Mouse (Mus musculus): ENCODE data around the gene Art3. TPM values are rescaled to one million over a fixed set of nuclear protein-coding genes. Genes with fewer than 3 reads are reported as not detected.

The Art3 gene
- polyA plus RNA-seq, 1 experiment from 2014 or later, result 3.5 TPM

DNA sequence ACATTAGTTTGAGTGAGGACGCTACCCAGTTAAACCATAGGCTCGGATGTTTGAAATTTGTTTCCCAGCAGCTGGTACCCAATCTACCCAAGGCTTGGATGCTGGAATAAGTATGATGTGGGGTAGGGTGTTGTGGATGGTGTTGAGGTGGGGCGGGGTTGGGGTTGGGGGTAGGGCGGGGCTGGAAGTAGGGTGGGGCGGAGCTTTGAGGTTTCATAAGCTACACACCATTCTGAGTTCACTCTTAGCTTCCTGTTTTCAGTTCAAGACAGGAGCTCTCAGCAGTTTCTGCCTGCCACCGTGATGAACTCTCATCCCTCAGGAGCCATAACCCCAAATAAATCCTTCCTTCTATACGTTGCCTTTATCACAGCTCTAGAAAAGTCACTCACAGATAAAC lies 13.5 kb upstream of the Art3 start:
- Histone ChIP-seq H3K9me3 (no peaks in the 10 kb centered on the region), H3K27me3 (no peaks in the 10 kb centered on the region), H3K4me2 (replicated peaks) (no peak overlapping the region), H3K4me1 (no peaks in the 10 kb centered on the region), H3K27ac (replicated peaks) (no peak overlapping the region), H3K4me3 (no peak overlapping the region), H3K36me3 (no peaks in the 10 kb centered on the region), H3K9ac (replicated peaks) (no peak overlapping the region)
- WGBS, result 90% methylated on average over 7 of the region's 7 CpGs
- no peak for ATAC-seq (replicated peaks)

DNA sequence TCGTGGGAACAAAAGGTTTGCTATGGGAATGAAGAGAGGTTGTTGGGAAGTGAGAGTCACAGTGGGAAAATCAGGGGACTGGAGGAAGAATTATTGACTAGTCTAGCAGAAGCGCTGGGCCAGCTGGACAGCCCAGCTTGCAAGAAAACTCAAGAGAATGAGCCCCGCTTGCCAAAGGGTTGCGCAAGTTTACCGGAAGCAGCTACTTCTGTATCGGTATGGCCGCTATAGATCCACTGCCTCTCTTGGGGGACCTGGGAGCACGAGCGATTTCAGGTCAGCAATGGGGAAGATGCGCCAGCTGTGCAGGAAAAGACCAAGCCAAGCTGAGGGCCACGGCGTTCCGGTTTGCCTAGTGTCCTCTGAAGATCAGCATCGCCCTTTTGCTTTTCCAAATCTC lies 13.0 kb upstream of the Art3 start:
- ATAC-seq (replicated peaks), result no peak
- H3K4me3 ChIP-seq, result no peak overlapping the region
- H3K27ac ChIP-seq (replicated peaks), result no peak overlapping the region
- no peak overlapping the region for H3K9ac ChIP-seq (replicated peaks)
- H3K9me3 ChIP-seq, result no peaks in the 10 kb centered on the region
- no peak overlapping the region for H3K4me2 ChIP-seq (replicated peaks)
- H3K4me1 ChIP-seq, result no peaks in the 10 kb centered on the region
- H3K36me3 ChIP-seq, result no peaks in the 10 kb centered on the region
- 91% methylated on average over 14 of the region's 14 CpGs for WGBS
- no peaks in the 10 kb centered on the region for H3K27me3 ChIP-seq

DNA sequence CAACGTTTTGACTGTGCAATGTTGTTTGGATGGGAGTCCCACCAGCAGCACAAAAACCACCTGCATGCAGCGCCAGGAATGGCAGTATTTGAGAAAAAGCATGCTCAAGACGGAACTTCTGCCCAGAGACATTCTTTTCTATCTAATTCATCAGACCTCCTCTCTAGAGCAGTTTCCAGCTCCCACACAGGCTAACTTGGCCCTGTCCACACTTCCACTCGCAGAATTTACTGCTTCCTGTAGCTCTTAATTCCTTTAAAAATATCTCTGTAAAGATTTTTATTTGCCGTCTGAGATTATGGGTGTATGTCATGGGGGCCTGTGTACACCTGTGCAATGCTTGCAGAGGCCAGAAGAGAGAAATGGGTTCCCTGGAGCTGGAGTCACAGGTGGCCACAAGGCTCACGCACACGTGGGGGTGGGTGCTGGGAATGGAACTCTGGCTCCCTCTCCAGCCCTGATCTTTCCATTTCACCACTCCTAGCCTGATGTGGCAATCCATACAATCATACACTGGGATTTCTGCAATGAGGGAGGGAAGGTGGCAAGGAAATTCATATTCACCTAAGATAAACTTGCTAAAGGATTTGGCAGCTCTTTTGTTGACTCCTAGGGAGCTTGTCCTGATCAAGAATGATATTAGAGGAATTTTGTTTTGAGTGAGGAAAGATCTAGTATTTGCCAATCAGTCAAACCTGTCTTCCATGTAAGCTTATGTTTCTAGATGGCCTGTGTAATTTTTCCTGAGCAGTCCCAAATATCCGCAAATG lies 9.8 kb upstream of the Art3 start:
- H3K4me3 ChIP-seq, result no peak overlapping the region
- no peak overlapping the region for H3K27ac ChIP-seq (replicated peaks)
- whole genome bisulfite sequencing, result 79% methylated on average over 8 of the region's 8 CpGs
- H3K9me3 ChIP-seq, result no peaks in the 10 kb centered on the region
- H3K36me3 ChIP-seq, result no peaks in the 10 kb centered on the region
- no peak overlapping the region for H3K4me2 ChIP-seq (replicated peaks)
- ATAC-seq (replicated peaks), result no peak
- H3K27me3 ChIP-seq, result no peaks in the 10 kb centered on the region
- H3K9ac ChIP-seq (replicated peaks), result no peak overlapping the region
- no peaks in the 10 kb centered on the region for H3K4me1 ChIP-seq

DNA sequence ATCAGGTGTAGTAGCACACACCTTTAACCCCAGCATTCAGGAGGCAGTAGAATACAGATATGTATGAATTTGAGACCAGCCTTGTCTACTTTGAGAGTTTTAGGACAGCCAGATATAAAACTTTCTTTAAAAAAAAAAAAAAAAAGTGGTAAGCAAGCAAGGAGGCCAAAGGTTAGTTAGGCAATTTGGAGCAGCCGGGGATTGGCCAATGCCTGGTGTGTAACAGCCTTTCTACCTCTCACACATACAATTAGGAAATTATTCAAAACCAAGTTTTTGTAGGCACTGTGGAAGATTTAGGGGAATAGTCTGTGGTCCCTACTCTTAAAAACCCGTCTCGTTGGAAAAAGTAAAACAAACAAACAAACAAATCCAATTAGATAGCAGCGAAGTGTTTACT lies 9.0 kb upstream of the Art3 start:
- no peak for ATAC-seq (replicated peaks)
- Histone ChIP-seq H3K4me2 (replicated peaks) (no peak overlapping the region), H3K27ac (replicated peaks) (no peak overlapping the region), H3K4me1 (no peaks in the 10 kb centered on the region), H3K36me3 (no peaks in the 10 kb centered on the region), H3K9ac (replicated peaks) (no peak overlapping the region), H3K4me3 (no peak overlapping the region), H3K9me3 (no peaks in the 10 kb centered on the region), H3K27me3 (no peaks in the 10 kb centered on the region)
- 87% methylated on average over 4 of the region's 4 CpGs for WGBS

DNA sequence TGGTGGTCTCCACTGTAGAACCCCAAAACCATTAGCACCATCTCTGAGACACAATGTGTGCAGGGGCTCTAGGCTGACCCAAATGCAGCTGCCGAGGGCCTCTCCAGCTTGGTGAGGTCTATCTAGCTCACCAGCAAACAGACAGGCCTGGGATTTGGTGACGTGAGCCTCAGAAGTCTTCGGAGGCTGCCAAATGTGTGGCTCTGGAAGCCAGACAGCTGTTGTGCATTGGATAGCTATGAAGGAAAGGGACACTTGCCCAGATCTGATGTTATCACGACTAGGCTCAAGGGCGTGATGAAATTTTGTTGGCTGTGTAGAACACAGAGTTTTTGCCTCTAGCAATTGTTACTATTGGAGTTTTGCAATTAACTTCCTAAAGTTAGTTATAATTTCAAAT lies 8.4 kb upstream of the Art3 start:
- Histone ChIP-seq H3K9me3 (no peaks in the 10 kb centered on the region), H3K27ac (replicated peaks) (no peak overlapping the region), H3K4me2 (replicated peaks) (no peak overlapping the region), H3K9ac (replicated peaks) (no peak overlapping the region), H3K27me3 (no peaks in the 10 kb centered on the region), H3K4me1 (no peaks in the 10 kb centered on the region), H3K36me3 (no peaks in the 10 kb centered on the region), H3K4me3 (no peak overlapping the region)
- no peak for ATAC-seq (replicated peaks)
- WGBS, result 85% methylated on average over 5 of the region's 5 CpGs

DNA sequence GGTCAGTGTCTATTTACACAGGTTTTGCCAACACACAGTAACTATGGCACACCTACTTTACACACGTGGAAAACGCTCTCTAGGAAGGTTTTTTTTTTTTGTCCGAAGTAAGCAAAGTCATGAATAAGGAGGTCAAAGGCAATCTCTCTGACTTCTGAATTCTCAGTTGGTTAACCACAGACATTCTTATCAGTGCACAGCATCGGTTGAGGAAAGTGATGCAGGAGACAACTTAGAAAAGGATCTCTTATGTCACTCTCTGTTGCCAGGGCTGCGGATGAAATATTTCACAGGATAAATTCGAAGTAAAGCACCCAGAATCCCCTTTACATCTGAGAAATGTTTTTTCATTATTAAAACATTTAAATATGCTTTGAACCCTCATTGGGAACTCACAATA lies 4.3 kb upstream of the Art3 start:
- Histone ChIP-seq H3K4me2 (replicated peaks) (no peak overlapping the region), H3K4me1 (0 out of 2 replicates have a peak, but pooled peaks cover 5% of the 10 kb centered on the region)

DNA sequence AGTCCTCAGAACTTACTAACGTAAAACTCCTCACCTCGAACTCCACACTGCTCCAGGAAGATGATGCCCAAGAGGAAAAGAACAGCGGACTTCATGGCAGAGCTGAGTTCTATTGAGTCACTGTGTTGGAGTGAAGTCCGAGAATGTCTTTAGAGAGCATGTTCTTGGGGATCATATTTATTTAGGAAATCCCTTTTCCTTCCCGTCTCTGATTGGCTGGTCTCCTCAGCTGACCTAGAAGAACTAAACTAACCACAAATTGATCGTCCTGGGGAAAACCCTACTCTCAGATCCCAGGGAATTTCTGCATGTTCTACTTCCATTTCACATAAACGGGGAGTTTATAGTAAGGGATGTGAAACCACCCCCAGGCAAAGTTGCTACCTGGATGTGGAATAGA lies 3.7 kb upstream of the Art3 start, which contains the start of gene Cxcl9:
Cxcl9 (minus strand) TSS at position 151 of the 400 bp plus-strand sequence.
- no peak for ATAC-seq (replicated peaks)
- H3K4me1 ChIP-seq, result peaks cover 10% of the 10 kb centered on the region; the same call in 1 of the 2 replicates
- 90% methylated on average over 7 of the region's 7 CpGs for WGBS
- H3K4me3 ChIP-seq, result no peak within 1 kb of the TSS
- no peaks in the 10 kb centered on the region for H3K9me3 ChIP-seq
- no peak within 1 kb of the TSS for H3K9ac ChIP-seq (replicated peaks)
- H3K27ac ChIP-seq (replicated peaks), result no peak within 1 kb of the TSS
- H3K27me3 ChIP-seq, result no peaks in the 10 kb centered on the region
- no peaks in the 10 kb centered on the region for H3K36me3 ChIP-seq
- no peak within 1 kb of the TSS for H3K4me2 ChIP-seq (replicated peaks)

More for the DNA sequence above, 4.3 kb upstream of the Art3 start:
- Histone ChIP-seq H3K4me3 (no peak overlapping the region), H3K9me3 (no peaks in the 10 kb centered on the region), H3K27me3 (no peaks in the 10 kb centered on the region), H3K9ac (replicated peaks) (no peak overlapping the region), H3K36me3 (no peaks in the 10 kb centered on the region), H3K27ac (replicated peaks) (no peak overlapping the region)
- ATAC-seq (replicated peaks), result no peak
- WGBS, result 85% methylated on average over 6 of the region's 6 CpGs

DNA sequence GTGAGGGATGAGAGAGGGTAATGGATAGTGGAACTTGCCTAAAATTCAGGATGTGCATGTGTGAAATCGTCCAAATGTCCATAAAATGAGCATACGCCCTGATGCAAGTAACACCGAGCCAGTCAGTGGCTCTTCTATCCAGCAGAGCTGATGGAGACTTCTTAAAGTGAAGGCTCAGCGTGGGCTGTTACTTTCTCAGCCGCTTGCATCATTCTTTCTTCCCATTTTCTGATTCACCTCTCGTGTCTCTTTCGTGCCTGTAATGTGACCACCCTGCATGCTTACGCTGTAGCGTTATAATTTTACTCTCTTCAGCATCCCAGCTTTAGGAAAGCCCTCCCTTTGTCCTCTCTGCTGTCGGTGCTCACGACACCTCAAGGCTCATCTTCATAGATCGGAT lies 505 bp upstream of the Art3 start:
- WGBS, result 92% methylated on average over 12 of the region's 12 CpGs
- no peak overlapping the region for H3K27ac ChIP-seq (replicated peaks)
- no peak overlapping the region for H3K4me3 ChIP-seq
- H3K36me3 ChIP-seq, result no peaks in the 10 kb centered on the region
- H3K4me2 ChIP-seq (replicated peaks), result no peak overlapping the region
- H3K4me1 ChIP-seq, result peaks cover 10% of the 10 kb centered on the region; the same call in 1 of the 2 replicates
- H3K9ac ChIP-seq (replicated peaks), result no peak overlapping the region
- no peaks in the 10 kb centered on the region for H3K9me3 ChIP-seq
- H3K27me3 ChIP-seq, result no peaks in the 10 kb centered on the region
- no peak for ATAC-seq (replicated peaks)

DNA sequence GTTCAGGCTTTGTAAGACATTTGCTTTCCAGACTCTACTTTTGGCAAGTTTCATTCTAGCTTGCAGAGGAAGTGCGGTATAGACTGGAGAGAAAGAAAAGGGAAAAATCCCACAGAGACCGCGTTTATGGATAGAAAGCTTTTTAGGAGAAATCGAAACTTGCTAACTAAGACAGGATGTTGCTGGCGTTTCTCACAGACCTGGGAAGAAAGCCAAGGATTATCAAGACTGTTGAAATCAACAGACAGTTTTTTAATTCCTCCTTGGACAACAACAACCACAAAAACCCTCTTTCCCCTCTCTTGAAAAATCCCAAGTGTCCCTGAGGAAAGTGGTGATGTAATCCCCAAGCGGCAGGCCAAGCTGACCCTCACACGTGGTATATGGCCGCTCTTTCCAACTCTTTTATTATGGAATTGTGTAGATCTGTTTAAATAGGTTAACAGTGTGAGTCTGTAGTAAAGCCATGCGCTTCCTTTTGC lies 773 bp downstream of the Art3 start:
- Histone ChIP-seq H3K27ac (replicated peaks) (no peak overlapping the region), H3K4me3 (no peak overlapping the region), H3K4me2 (replicated peaks) (no peak overlapping the region; the same call in 1 of the 2 replicates), H3K9me3 (no peaks in the 10 kb centered on the region), H3K9ac (replicated peaks) (no peak overlapping the region), H3K27me3 (no peaks in the 10 kb centered on the region), H3K36me3 (no peaks in the 10 kb centered on the region), H3K4me1 (peaks cover 10% of the 10 kb centered on the region; the same call in 1 of the 2 replicates)
- ATAC-seq (replicated peaks), result no peak
- WGBS, result 46% methylated on average over 9 of the region's 9 CpGs

DNA sequence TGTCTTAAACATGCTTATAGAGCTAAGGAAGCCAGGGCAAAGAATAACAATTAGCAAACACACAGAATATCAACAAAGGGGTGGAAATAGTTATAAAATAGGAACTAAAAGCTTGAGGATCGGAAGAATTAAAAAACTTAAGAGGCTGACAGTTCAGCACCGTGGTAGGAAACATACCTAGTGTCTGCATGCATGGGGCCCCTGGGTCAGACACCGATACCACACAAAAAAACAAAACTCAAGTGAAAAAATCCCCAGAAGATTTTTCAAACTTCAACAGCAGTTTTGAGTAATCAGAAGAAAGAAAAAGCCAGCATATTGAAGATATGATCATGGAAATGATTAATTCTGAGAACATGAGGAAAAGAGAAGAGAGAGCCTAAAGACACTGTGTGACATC lies 5.1 kb downstream of the Art3 start:
- no peak overlapping the region for H3K27ac ChIP-seq (replicated peaks)
- no peaks in the 10 kb centered on the region for H3K36me3 ChIP-seq
- no peak overlapping the region for H3K4me3 ChIP-seq
- no peaks in the 10 kb centered on the region for H3K9me3 ChIP-seq
- H3K4me2 ChIP-seq (replicated peaks), result no peak overlapping the region
- no peaks in the 10 kb centered on the region for H3K27me3 ChIP-seq
- peaks cover 9% of the 10 kb centered on the region; the same call in 1 of the 2 replicates for H3K4me1 ChIP-seq
- no peak for ATAC-seq (replicated peaks)
- no peak overlapping the region for H3K9ac ChIP-seq (replicated peaks)
- 86% methylated on average over 3 of the region's 3 CpGs for WGBS

DNA sequence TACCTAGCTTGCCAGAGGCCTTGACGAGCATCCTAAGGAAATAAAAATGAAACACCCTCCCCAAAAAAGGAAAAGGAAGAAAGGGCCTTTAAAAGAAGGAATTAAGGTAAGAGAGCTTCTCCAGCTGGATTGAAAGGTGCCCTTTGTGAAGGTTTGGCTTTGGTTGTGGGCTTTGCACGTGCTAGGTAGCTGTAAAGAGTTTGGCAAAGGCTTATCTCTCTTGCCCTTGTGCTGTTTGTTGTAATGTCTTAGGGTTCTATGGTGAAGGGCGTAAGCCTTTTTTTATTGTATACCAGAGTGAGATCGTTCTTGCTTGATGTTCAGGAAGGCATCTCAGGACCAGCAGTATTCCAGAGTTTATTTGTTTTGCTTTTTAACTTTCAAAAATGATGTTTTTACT lies 9.0 kb downstream of the Art3 start:
- ATAC-seq (replicated peaks), result no peak
- 81% methylated on average over 4 of the region's 4 CpGs for WGBS

DNA sequence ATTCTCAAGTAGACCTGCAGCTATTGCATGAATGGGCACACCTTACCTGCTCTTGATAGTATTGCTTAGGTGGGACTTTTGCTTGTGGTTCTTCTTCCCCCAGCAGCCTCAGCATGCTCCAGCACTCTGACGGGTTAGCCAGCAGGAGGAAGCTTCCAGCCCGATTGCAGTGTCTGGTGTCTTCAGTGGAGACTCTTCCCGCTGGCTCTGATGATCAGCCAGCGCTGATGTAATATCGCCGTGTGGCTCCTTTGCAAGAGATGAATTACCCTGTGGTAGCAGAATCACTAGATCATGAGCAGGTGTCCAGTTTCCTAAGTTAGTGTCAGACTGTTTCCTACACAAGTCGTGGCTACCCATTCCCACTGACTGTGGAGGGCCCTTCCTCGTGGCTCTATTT lies 13.4 kb downstream of the Art3 start:
- H3K9ac ChIP-seq (replicated peaks), result no peak overlapping the region
- 88% methylated on average over 8 of the region's 8 CpGs for WGBS
- H3K4me3 ChIP-seq, result no peak overlapping the region
- H3K4me2 ChIP-seq (replicated peaks), result no peak overlapping the region
- no peaks in the 10 kb centered on the region for H3K9me3 ChIP-seq
- peaks cover 5% of the 10 kb centered on the region for H3K4me1 ChIP-seq
- no peak overlapping the region for H3K27ac ChIP-seq (replicated peaks)
- ATAC-seq (replicated peaks), result no peak
- no peaks in the 10 kb centered on the region for H3K27me3 ChIP-seq
- H3K36me3 ChIP-seq, result no peaks in the 10 kb centered on the region

More for the DNA sequence above, 9.0 kb downstream of the Art3 start:
- H3K4me2 ChIP-seq (replicated peaks), result no peak overlapping the region
- H3K9me3 ChIP-seq, result no peaks in the 10 kb centered on the region
- H3K9ac ChIP-seq (replicated peaks), result no peak overlapping the region
- H3K27me3 ChIP-seq, result no peaks in the 10 kb centered on the region
- H3K27ac ChIP-seq (replicated peaks), result no peak overlapping the region
- no peak overlapping the region for H3K4me3 ChIP-seq
- no peaks in the 10 kb centered on the region for H3K4me1 ChIP-seq
- H3K36me3 ChIP-seq, result no peaks in the 10 kb centered on the region
